Mouse (Mus musculus): ENCODE data around the gene Supt6.
"Not testable (repeated sequence)": the region's sequence is repeated elsewhere in the genome, so short reads cannot be mapped to it uniquely, and the experiment has no call there.

The Supt6 gene

DNA sequence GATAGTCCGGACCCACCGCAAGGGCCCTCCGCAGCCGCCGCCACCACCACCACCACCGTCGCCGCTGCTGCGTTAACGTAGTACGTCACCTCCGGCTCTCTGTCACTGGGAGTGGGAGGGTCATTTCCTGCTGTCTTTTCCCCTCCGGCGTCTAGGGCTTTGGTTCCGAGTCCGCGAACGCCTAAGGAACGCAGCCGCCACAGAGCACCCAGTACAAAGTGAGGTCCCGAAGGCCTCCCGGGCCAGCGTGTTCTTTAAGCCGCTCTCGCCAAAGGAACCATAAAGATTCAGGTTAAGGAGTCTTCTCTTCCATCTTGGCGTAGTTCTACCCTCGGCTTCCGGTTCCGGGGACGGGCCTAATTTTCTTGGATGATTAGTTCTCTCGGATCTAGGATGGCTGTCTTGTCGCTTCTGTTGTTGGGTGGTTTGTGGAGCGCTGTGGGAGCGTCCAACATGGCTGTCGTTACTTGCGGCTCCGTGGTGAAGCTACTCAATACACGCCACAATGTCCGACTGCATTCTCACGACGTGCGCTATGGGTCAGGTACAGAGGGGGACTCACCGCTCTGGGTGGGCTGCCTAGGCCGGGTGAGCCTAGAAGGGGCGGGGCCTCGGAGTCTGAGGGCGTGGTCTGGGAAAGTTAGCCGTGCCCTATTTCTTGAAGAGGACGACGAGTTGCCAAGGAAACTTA lies at the start of gene Supt6, which contains the start of gene Sdf2:
TSS of gene Supt6 (minus strand) at position 361 of the 691 bp plus-strand sequence.
TSS of gene Sdf2 (plus strand) at position 120 of the 691 bp plus-strand sequence.
- in situ Hi-C loops (cut with MboI, MseI), result no loop called here

DNA sequence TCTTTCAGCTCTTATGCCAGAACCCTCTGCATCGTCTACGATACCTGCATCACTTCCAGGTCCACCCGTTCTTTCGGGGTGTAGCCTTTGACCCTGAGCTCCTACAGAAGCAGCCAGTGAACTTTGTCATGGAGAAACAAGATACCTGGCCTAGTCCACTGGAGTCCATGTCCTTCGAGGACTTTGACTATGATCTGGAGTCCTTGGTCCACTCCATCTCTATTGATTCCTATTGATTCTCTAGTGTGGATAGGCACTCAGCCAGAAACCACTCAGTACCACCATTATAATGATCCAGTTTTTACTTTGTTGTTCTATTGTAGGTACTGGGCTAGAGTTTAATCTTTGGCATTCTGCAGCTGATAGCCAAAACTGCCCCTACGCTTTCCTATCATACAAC lies 48.8 kb upstream of the Supt6 start:
- in situ Hi-C loops (cut with MboI, MseI), result no loop called here

DNA sequence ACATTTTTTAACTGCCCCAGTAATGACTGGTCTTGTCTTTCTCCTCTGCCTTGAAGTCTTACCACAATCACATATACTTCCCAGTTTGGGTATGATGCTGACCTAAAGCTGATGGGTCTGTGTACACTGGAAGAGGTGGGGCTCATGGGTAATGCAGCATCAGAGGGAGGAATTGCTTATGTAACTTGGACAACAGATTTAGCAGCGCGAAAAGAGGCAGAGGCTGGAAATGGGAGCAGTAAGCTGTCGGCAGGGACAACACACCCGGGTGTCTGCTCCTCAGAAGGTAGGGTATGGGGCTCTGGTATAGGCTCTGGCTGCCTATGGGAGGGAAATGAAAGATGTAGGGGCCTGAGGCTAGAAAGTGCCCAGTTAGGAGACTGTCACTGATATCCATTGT lies 44.9 kb upstream of the Supt6 start, which contains the start of gene BC030499:
TSS of gene BC030499 (plus strand) at position 188 of the 400 bp plus-strand sequence.
- in situ Hi-C loops (cut with MboI, MseI), result no loop called here

DNA sequence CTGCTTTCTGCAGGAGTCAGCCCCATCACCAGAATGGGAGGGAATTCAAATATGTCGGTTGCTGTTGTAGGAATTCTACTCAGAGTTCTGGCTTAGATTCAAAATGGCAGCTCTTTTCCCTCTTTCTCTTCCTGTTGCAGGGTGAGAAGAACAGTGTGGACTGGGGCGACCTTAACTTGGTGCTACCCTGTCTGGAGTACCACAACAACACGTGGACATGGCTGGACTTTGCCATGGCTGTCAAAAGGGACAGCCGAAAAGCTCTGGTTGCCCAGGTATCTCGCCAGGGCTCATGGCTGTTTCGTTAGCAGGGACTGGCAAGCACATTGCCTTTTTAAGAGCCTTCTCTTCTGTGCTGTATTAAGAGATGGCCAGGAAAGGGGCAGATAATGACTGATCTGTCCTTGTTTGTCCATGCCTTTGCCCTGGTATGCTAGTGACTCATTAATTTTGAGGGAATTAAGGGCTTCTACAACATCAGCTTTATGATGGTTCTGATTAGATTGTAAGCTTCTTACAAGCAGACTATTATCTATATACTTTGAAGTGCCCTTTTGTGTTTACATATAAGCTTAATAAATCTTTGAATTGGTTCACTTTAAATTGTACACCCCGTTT lies 43.5 kb upstream of the Supt6 start:
- in situ Hi-C loops (cut with MboI, MseI), result no loop called here

DNA sequence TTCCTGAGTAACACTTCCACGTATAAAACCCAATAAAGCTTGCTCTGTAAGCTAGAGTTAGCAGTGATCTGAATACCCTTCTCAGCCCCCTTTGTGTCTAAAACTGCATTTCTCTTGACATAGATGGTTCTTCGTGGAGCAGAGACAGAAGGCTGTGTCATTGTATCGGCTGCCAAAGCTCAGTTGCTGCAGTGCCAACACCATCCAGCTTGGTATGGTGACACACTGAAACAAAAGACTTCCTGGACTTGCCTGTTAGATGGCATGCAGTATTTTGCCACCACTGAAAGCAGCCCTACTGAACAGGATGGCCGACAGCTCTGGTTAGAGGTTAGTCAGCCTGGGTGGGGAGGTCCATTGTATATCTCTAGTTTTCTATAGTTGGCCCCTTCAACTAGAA lies 33.8 kb upstream of the Supt6 start:
- in situ Hi-C loops (cut with MboI, MseI), result no loop called here

DNA sequence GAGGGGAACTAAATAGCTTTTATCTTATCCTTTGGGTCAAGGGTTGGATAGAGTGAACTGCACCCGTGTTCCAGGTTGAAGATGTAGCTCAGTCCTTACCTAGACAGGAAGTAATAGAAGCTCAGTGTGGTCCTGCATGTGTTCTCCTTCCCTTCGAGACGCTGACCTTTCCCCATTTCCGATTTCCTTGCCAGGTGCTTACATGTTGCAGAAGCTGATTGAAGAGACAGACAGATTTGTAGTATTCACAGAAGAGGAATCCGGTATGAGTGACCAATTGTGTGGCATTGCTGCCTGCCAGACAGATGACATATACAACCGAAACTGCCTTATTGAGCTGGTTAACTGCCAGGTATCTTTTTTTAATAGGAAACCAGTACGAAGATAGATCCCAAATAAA lies 33.1 kb upstream of the Supt6 start:
- in situ Hi-C loops (cut with MboI, MseI), result no loop called here

DNA sequence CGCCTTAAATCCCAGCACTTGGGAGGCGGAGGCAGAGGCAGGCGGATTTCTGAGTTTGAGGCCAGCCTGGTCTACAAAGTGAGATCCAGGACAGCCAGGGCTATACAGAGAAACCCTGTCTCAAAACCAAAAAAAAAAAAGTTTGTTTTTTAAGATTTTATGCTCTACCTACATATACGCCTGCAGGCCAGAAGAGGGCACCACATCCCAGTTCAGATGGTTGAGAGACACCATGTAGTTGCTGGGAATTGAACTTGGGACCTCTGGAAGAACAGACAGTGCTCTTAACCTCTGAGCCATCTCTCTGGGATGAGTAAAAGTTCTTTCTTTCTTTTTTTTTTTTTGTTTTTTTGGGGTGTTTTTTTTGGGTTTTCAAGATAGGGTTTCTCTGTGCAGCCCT lies 30.4 kb upstream of the Supt6 start:
- in situ Hi-C loops (cut with MboI, MseI), result not testable (repeated sequence)

DNA sequence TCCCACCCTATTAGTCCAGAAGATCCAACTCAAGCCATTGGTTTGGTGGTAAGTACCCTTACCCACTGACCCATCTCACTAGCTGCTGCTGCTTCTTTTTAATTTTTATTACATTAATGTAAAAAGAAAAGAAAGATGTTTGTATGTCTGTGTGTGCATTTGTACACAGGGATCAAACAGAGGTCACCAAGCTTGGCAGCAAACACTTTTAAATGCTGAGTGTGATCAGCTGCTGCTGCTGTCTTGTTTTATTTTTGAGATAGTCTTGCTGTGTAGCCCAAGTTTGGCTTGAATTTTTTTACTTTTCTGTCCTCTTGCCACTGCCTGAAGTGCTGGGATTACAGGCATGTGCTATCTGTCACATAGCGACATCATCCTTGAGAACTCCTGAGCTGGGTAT lies 29.8 kb upstream of the Supt6 start:
- in situ Hi-C loops (cut with MboI, MseI), result no loop called here

DNA sequence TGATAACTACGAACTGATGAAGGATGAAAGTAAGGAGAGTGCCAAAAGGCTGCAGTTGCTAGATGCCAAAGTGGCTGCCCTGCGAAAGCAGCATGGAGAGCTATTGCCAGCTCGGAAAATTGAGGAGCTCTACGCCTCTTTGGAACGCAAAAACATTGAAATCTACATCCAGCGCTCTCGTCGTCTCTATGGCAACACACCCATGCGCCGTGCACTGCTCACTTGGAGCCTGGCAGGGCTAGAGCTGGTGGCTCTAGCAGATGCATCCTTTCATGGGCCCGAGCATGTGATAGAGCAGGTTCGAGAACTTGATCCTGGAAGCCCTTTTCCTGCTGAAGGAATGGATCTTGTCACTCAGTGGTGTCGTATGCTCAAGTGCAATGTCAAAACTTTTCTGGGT lies 26.2 kb upstream of the Supt6 start:
- in situ Hi-C loops (cut with MboI, MseI), result loop anchor here (5.0 kb wide), 1 partner anchor 50 kb away; no protein-coding TSS in a partner anchor

DNA sequence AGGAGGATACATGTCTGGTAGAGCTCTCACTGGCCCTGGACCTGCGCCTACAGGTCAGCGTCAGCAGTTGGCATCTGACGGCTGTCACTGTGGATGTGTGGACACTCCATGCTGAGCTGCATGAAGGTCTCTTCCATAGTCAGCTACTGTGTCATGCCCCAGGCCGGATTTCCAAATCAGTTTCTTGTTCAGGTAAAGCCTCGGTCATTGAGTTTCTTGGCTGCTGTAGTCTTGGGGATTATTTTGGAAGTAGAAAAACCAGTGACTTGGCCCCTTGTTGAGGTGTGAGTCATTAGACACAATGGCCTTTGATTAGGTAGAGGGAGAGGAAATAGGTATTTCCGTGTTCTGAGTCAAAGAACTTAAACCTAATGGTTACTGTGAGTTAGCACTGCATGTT lies 19.8 kb upstream of the Supt6 start:
- in situ Hi-C loops (cut with MboI, MseI), result no loop called here

DNA sequence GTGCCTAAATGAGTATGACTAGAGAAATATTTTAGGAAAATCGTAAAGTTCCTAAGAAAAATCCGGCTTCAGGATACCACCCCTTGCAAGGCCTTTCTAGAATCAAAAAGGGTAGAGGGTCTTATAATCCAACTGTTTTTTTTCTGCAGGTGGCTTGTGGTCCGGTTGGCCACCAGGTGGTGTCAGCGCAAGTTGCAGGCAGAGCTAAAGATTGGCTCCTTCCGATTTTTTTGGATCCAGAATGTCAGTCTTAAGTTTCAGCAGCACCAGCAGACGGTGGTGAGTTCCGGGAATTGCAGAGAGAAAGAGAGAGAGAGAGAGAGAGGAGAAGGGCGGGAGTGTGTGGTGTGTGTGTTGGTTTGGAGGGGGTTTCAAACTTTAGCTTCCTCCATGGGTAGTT lies 16.8 kb upstream of the Supt6 start:
- in situ Hi-C loops (cut with MboI, MseI), result no loop called here

DNA sequence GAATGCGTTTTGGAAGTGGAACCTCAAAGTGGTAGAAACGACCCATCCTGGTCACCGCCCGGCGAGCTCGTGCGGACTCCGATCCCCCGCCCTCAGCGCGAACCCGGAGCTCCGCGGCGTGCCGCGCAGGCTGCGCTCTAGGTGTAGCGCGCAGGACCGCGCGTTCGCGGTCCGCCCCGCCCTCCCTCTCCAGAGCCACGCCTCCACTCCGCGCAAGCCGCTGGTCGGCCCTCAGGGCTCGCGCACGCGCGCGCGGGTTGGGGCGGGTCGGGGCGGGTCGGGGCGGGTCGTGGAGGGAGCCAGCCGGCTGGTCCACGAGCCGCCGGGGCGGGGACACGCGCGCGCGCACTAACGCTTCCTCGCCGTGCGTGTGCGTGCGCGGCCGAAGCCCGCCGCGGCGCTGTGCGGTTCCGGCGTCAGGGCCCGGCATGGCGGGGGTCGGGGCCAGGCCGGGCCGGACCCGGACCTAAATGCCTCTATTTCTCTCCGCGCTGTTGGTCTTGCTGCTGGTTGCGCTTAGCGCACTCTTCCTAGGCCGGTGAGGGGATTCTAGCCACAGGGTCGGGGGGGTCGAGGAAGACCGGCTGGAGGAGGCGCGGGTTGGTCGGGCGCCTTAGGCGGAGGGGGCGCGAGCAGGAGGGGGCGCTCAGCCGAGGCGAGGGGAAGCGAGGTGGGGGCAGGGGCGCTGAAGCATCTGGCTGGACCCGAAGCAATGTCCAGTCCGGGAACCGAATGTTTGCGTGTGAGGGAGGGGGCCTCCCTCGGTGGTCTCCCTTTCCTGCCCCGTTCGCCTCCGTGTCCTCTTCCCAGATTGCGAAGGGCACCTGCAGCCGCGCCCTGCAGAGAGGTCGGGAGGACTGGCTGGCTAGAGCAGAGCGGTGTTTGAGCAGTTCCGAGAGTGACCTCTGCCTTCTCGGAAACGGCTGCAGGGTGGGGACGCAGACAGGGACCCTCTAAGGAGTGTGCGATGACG lies 15.9 kb upstream of the Supt6 start, which contains the start of gene 2610507B11Rik:
TSS of gene 2610507B11Rik (plus strand) at position 373 of the 973 bp plus-strand sequence.
- in situ Hi-C loops (cut with MboI, MseI), result no loop called here

DNA sequence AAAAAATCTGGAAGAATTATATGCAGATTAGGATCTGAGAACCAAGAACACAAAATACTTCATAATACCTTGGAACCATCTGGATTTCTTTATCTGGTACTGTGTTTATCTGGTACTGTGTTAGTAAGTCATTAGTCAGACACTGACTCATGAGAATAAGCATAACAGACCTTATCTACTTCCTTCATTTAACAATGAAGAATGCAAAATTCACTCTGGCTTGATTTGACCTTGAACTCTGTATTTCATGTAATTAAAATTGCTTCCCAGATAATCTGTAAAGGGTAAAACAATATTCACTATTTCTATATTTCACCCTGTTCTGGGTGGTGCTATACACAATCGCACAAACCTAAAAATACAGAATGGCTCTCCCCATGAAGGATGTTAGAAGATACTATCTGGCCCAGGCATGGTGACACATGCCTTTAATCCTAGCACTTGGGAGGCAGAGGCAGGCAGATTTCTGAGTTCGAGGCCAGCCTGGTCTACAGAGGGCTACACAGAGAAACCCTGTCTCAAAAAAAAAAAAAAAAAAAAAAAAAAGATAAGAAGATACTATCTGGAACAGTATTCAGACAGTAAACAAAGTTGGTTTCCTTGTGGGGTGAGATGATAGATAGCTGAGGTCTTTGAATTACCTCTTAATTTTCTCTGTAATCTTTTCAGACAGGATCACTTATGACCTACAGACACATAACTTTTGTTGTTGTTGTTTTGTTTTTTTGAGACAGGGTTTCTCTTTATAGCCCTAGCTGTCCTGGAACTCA lies 14.9 kb upstream of the Supt6 start:
- in situ Hi-C loops (cut with MboI, MseI), result no loop called here

DNA sequence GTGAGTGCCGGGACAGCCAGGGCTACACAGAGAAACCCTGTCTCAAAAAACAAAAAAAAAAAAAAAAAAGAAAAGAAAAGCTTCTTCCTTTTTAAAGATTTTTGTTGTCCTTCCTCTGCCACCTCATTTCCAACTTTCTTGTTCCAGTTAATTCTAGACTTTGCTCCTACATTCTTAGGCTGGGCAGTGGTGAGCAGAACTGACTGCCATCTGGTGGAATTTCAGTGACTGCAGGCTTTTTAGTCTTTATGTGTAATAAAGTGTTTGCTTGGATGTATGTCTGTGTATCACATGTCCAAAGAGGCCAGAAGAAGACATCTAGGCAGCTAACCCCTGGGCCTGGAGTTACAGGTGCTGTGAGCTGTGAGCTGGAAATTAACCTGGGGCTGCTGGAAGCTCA lies 10.8 kb upstream of the Supt6 start:
- in situ Hi-C loops (cut with MboI, MseI), result no loop called here

DNA sequence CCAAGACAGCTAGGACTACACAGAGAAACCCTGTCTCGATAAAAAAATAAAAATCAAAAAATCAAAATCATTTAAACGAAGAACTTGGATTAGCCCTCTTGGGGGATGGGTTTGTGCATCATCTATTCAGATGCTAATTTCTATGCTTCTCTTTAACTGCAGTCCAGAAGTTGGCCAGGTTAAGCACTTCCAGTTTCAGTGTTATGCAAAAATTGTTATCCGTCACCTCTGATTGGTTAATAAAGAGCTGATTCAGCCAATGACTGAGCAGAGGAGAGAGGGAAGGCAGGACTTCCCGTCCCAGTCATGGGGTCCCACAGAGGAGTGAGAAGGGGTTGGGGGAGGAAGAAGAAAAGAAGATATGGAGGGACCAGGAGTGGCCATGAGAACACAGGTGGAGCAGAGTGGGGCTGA lies 1.9 kb upstream of the Supt6 start:
- in situ Hi-C loops (cut with MboI, MseI), result no loop called here

DNA sequence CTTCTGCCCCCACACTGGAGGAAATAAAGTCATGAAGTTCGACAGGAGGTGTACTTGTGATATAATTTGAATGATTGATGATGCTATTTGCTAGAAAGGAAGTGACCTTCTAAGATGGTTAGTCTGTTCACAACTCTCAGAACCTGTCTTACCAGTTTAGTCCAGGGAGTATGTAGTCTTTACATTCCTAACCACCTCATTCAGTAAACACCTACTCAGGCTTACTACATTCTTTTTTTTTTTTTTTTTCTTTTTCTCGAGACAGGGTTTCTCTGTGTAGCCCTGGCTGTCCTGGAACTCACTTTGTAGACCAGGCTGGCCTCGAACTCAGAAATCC lies 1.2 kb upstream of the Supt6 start:
- in situ Hi-C loops (cut with MboI, MseI), result no loop called here

DNA sequence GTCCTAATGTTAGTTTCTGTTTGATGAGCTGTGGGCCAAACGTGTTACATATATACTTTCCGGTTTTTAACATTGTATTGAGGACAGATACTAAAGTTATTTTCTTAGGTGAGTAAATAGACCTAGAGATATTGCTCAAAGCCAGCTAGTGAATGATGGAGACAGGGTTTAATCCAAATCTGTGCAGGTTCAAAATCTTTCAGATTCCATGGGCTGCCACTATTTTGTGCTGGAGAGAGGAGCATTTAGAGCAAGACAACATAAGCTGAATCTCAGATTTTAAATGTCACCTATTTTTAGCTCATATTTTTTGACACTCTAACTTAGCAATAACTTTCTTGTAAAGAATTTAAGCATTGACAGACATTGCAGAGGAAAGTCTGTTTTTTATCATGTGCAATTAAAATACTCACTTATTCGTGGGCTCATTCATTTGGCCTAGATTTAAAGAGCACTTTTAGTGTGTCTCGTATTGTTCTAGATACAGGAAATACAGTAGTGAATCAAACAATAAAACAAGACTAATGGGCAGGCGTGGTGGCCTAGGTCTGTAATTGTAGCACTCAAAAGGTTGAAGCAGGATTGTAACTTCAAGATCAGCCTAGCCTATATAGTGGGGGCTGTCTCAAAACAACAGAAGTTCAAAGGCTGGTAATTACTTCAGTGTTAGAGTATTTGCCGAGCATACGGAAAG lies 678 bp upstream of the Supt6 start:
- in situ Hi-C loops (cut with MboI, MseI), result no loop called here

DNA sequence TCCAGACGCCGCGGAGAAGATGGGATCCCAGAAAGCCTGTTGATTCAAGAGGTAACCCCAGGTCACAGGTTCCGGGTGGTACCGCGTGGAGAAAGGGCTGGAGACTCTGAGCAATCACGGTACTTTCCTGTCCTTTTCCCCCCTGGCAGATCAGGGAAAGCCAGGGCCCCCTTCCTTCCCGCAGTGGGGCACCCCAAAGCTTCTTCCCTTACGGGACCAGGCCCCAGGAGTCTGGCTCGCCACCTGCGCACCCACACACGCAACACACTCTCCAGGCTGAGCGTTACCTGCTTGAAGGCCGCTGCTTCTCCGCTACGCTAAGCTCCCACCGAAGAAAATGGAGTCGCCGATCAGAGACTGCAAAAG lies 543 bp downstream of the Supt6 start:
- in situ Hi-C loops (cut with MboI, MseI), result no loop called here

DNA sequence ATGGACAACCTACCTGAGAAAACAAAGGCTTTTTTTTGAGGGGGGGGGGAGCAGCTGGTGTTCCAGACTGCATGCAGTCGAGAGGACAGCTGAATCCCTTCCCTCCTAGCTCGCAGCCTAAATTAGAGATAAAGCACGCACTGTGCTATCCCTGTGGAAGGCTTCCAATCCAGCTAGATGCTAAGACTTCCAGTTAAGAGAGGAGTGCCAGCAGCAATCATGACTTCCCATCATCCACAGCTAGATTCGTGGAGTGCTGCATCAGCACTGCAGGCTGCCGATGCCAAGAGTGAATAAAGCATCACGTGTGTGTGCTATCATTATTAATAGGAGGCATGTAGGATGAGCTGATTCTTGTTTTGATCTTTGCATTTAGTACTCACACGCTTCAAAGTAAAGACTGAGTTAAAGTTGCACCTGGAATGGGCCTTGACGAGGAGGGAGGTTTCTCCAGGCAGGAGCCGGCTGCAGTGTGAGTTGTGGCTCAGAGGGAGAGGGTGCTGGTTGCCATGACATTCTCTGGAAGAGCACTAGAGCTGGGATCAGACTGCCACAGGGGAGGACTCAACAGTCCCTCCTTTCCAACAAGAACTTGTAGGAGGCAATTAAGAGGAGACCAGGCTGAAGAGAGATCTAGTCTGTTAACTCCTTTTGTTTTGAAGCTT lies 5.5 kb downstream of the Supt6 start:
- in situ Hi-C loops (cut with MboI, MseI), result no loop called here

DNA sequence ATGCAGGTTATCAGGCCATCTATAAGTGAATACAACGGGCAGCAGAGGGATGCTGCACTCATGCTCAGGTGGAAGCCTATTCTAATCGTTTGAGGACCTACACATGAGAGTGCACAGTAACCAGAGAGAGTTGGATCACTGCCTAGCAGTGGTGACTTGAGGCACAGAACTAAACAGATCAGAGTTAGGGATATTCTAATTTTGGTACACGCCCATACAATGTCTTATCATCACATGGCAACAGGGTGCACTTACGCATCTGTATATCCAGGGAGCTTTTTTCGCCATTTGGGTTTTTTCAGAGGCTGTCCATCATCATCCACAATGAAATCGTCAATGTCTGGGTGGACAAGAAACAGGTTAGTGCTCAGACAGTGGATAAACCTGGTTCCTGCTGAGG lies 14.3 kb downstream of the Supt6 start:
- in situ Hi-C loops (cut with MboI, MseI), result no loop called here
